Mouse (Mus musculus) heart, postnatal 25 days (tissue): ENCODE measurements around the gene Ift46. TPM values are rescaled to one million over a fixed set of nuclear protein-coding genes. Genes with fewer than 3 reads are reported as not detected.

Experiments used
- total RNA-seq, 2 experiments: library from RNA; stranded (reverse); gene quantifications; 2 replicates each; pipeline ENCODE4 v1.2.3; 2021

The Ift46 gene
- total RNA-seq, 2 experiments from 2014 or later, result 32.0 to 39.5 TPM

Other genes starting within 250 kb of the Ift46 start
- under 1 TPM; 0.10 to 0.31 TPM for gene Cxcr5, start 206.0 kb upstream of the Ift46 start, total RNA-seq
- 10 to 100 TPM; 72.5 to 87.3 TPM for gene Ddx6, start 163.0 kb upstream of the Ift46 start, total RNA-seq
- gene Treh, start 94.7 kb upstream of the Ift46 start, total RNA-seq, result not detected
- 100 to 1,000 TPM; 115 to 121 TPM for gene Phldb1, start 32.7 kb upstream of the Ift46 start, total RNA-seq
- gene Arcn1, start 63 bp upstream of the Ift46 start, total RNA-seq, result 10 to 100 TPM; 85.4 to 85.5 TPM
- gene Tmem25, start 31.4 kb downstream of the Ift46 start, total RNA-seq, result 10 to 100 TPM; 13.4 to 15.1 TPM
- under 1 TPM; 0.34 to 0.61 TPM for gene Ttc36, start 35.2 kb downstream of the Ift46 start, total RNA-seq
- 10 to 100 TPM; 23.2 to 28.1 TPM for gene Kmt2a, start 113.4 kb downstream of the Ift46 start, total RNA-seq
- gene Atp5l, start 152.8 kb downstream of the Ift46 start, total RNA-seq, result 1,000 to 10,000 TPM; 1,628 to 1,660 TPM
- 10 to 100 TPM; 37.4 to 38.3 TPM for gene Ube4a, start 197.7 kb downstream of the Ift46 start, total RNA-seq
- not detected for gene Cd3g, start 212.5 kb downstream of the Ift46 start, total RNA-seq
- under 1 TPM; 0.16 to 0.34 TPM for gene Cd3d, start 213.9 kb downstream of the Ift46 start, total RNA-seq
- gene Cd3e, start 241.7 kb downstream of the Ift46 start, total RNA-seq, result under 1 TPM; 0.36 to 0.57 TPM